Mouse (Mus musculus) ES-E14 (cell line): Measurements from ENCODE around the gene Actb. TPM values are rescaled to one million over a fixed set of nuclear protein-coding genes. Genes with fewer than 3 reads are reported as not detected.
A peak's percentile ranks its signal among the peaks of the same experiment; 100 is the strongest.

Experiments
- DNase-seq: peaks from one replicate; pipeline ENCODE4 v3.0.0-alpha.2; 2013; ENCODE audit warnings: low read depth, low spot score
- H3K27ac ChIP-seq: 2 replicates; pipeline ENCODE4 v1.5.1; 2012; ENCODE audit warnings: low read depth, mild to moderate bottlenecking, low read length, moderate library complexity, mixed read lengths; ENCODE audit not compliant: poor library complexity, insufficient read depth, severe bottlenecking
- H3K36me3 ChIP-seq: 2 replicates; pipeline ENCODE4 v1.6.1; 2012; ENCODE audit warnings: mild to moderate bottlenecking, low read length, moderate library complexity, mixed read lengths; ENCODE audit not compliant: control insufficient read depth, poor library complexity, insufficient read depth, severe bottlenecking
- H3K4me1 ChIP-seq, 2 experiments: fragments of 150-350 bp in 1 of 2; sonication (generic) in 1 of 2; 2 replicates each; pipeline ENCODE4 v1.6.1; 2012; ENCODE audit warnings: low read length in 2 of 2, mild to moderate bottlenecking in 1 of 2, mixed read lengths in 1 of 2; ENCODE audit not compliant: control insufficient read depth in 2 of 2, insufficient read depth in 2 of 2, poor library complexity in 1 of 2
- H3K4me3 ChIP-seq, 2 experiments: fragments of 150-350 bp in 1 of 2; sonication (generic) in 1 of 2; 2 replicates each; pipeline ENCODE4 v1.5.1; 2012; ENCODE audit warnings: low read length in 2 of 2, low read depth in 1 of 2, mild to moderate bottlenecking in 1 of 2, mixed read lengths in 1 of 2; ENCODE audit not compliant: insufficient read depth in 1 of 2, poor library complexity in 1 of 2, severe bottlenecking in 1 of 2
- H3K9ac ChIP-seq: 2 replicates; pipeline ENCODE4 v1.6.1; 2012; ENCODE audit warnings: low read depth, mild to moderate bottlenecking, low read length, mixed read lengths; ENCODE audit not compliant: poor library complexity, insufficient read depth, severe bottlenecking
- H3K9me3 ChIP-seq: fragments of 150-350 bp; sonication (generic); 2 replicates; pipeline ENCODE4 v1.6.1; 2012; ENCODE audit warnings: low read depth, mild to moderate bottlenecking, low read length; ENCODE audit not compliant: control insufficient read depth, insufficient read depth
- CHD2 ChIP-seq: IDR thresholded peaks from 2 replicates; pipeline ENCODE4 v1.6.1; 2014; ENCODE audit warnings: mild to moderate bottlenecking, low read depth, low read length, inconsistent platforms
- HCFC1 ChIP-seq: IDR thresholded peaks from 2 replicates; pipeline ENCODE4 v1.6.1; 2012; ENCODE audit warnings: low read length, inconsistent platforms, borderline replicate concordance; ENCODE audit not compliant: insufficient read depth
- MAFK ChIP-seq: IDR thresholded peaks from 2 replicates; pipeline ENCODE4 v1.6.1; 2014; ENCODE audit warnings: mild to moderate bottlenecking, low read depth, low read length, inconsistent platforms; ENCODE audit not compliant: insufficient read depth
- ZC3H11A ChIP-seq: IDR thresholded peaks from 2 replicates; pipeline ENCODE4 v1.6.1; 2012; ENCODE audit warnings: low read depth, mild to moderate bottlenecking, inconsistent platforms, low read length, borderline replicate concordance
- ZNF384 ChIP-seq: IDR thresholded peaks from 2 replicates; pipeline ENCODE4 v1.6.1; 2012; ENCODE audit warnings: low read depth, low read length, inconsistent platforms
- in situ Hi-C, 2 experiments: fragments of 600-800 bp; cut with MboI; formaldehyde crosslinking; loops; one replicate each; pipeline ENCODE4 v1.15.1; 2025; ENCODE audit warnings: low sequenced_read_pairs in 2 of 2, inconsistent platforms in 1 of 2; ENCODE audit not compliant: unreplicated experiment in 2 of 2
- total RNA-seq: library from RNA; depleted of rRNA; stranded (reverse); fragments of 300-350 nt; gene quantifications from 2 replicates; pipeline ENCODE4 v1.2.3, GENCODE M21; 2012

Gene Actb
- total RNA-seq, 1 experiment, result 4,692 TPM

DNA sequence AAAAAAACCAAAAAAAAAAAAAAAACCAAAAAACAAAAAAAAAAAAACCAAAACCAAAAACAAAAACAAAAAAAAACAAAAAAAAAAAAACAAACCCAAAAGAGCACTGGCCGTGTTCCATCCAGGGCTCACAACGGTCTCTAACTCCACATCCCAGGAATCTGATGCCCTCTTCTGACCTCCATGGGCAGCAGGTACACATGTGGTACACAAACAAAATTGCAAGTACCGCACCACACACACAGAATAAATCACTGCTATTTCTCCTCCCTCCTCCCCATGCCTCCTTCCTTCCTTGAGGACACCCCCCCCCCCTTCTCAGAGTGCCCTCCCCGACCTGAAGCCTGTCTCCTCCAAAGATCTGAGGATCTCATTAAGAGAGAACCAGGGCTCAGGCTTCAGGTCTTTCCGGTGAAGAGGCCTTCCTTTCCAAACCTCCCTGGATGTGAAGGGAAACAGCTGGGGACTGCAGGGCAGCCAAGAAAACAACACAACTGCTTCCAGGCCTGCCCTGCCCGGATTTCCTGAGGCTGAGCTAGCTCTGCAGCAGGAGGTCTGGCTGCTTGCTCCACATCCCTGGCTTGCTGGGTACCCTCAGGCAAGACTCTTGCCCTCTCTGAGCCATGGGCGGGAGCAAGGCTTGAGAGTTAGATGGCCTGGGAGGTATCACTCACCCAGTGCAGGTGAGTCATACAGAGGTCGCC is 38.6 kb upstream of the Actb start:
- TF ChIP-seq CHD2 (no peak), MAFK (no peak), HCFC1 (no peak), ZC3H11A (no peak), ZNF384 (peak; percentile 1; the same call in 1 of the 2 replicates)
- no peak for DNase-seq
- Histone ChIP-seq H3K4me1 (peaks cover 2 to 12% of the 10 kb centered on the region in 2 experiments; a peak in 2 of 4 replicates), H3K9me3 (no peaks in the 10 kb centered on the region), H3K27ac (no peak overlapping the region), H3K36me3 (no peaks in the 10 kb centered on the region), H3K9ac (no peak overlapping the region), H3K4me3 (no peak overlapping the region)
- in situ Hi-C loops, result no loop called here

DNA sequence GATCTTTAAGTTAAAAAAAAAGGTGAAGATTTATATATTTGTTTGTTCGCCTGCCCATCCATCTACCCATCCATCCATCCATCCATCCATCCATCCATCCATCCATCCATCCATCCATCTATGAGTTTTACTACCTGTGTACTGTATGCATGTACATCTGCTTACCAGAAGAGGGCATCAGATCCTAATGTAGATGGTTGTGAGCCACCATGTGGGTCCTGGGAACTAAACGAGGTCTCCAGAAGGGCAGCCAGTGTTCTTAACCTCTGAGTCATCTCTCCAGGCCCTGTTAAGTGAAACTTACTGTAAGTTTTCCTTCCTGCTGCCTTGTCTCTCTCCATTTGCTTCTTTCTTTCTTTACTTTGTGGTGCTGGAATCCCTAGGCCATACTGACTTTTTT is 33.8 kb upstream of the Actb start:
- H3K4me1 ChIP-seq, result peaks cover 0 to 19% of the 10 kb centered on the region in 2 experiments; a peak in 2 of 4 replicates
- H3K27ac ChIP-seq, result no peak overlapping the region
- no peak overlapping the region for H3K9ac ChIP-seq
- in situ Hi-C loops, result no loop called here
- TF ChIP-seq HCFC1 (no peak), ZC3H11A (peak; percentile 40; the same call in 1 of the 2 replicates)
- H3K36me3 ChIP-seq, result no peaks in the 10 kb centered on the region
- DNase-seq, result no peak
- H3K9me3 ChIP-seq, result no peaks in the 10 kb centered on the region
- no peak overlapping the region for H3K4me3 ChIP-seq

GRCm38 (mm10) chr5:142937956-142938727 is 31.6 kb upstream of the Actb start:
- H3K4me1 ChIP-seq, result peaks cover 0 to 16% of the 10 kb centered on the region in 2 experiments; a peak in 2 of 4 replicates
- in situ Hi-C loops, result loop anchor here (5.0 kb wide), 2 partner anchors 99 to 104 kb away; no protein-coding TSS in a partner anchor
- H3K9ac ChIP-seq, result peak overlapping the region; percentile 64; the same call in 1 of the 2 replicates
- no peaks in the 10 kb centered on the region for H3K9me3 ChIP-seq
- peak; percentile 97 for DNase-seq
- H3K27ac ChIP-seq, result peak overlapping the region; percentile 4; the same call in 1 of the 2 replicates
- H3K4me3 ChIP-seq, result peak overlapping the region; percentile 0 to 27; a peak in 2 of 4 replicates
- no peak for TF ChIP-seq HCFC1
- TF ChIP-seq ZC3H11A, result no peak
- no peak for TF ChIP-seq ZNF384
- TF ChIP-seq CHD2, result no peak
- no peak for TF ChIP-seq MAFK
- no peaks in the 10 kb centered on the region for H3K36me3 ChIP-seq

GRCm38 (mm10) chr5:142936336-142936719 is 29.8 kb upstream of the Actb start:
- Histone ChIP-seq H3K9ac (no peak overlapping the region), H3K4me3 (peak overlapping the region in 1 of 2 experiments; percentile 51; a peak in 2 of 4 replicates), H3K4me1 (peaks cover 0 to 13% of the 10 kb centered on the region in 2 experiments; a peak in 2 of 4 replicates), H3K36me3 (no peaks in the 10 kb centered on the region), H3K27ac (no peak overlapping the region), H3K9me3 (no peaks in the 10 kb centered on the region)
- peak; percentile 69 for DNase-seq
- peak; percentile 44; the same call in 1 of the 2 replicates for TF ChIP-seq ZC3H11A
- TF ChIP-seq ZNF384, result no peak
- in situ Hi-C loops, result loop anchor here (5.0 kb wide), 2 partner anchors 101 to 106 kb away; no protein-coding TSS in a partner anchor
